Mouse (Mus musculus) embryonic fibroblast, embryonic 13.5 days (primary cell): ENCODE results near the gene Jarid2.

Source experiments
- CTCF ChIP-seq: IDR thresholded peaks from 2 replicates; pipeline ENCODE4 v1.5.1; 2011; ENCODE audit warnings: mild to moderate bottlenecking, control low read depth, low read length, moderate library complexity, borderline replicate concordance; ENCODE audit not compliant: insufficient read depth
- POLR2A ChIP-seq: IDR thresholded peaks from 2 replicates; pipeline ENCODE4 v1.6.1; 2011; ENCODE audit warnings: low read depth, mild to moderate bottlenecking, control low read depth, low read length, moderate library complexity

DNA sequence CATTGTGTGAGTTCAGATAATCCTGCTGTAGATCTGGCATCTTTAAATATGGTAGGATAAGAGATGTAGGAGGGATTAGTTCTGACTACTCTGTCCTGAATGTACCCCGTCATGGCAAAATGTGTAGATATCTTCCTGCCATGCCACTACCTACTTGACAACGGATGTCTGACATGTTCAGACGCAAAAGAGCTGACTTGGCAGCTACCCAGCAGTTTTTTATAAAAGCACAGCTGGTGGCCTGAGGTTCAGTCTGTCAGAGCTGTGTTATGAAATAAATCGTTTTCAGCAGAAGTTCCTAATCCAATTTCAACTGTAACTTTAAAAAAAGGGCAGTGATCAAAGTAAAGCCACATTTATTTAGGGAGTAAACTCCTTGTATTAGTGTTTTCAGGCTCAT, 90.1 kb downstream of the Jarid2 start:
- TF ChIP-seq POLR2A (no peak), CTCF (no peak)
